Mouse (Mus musculus) kidney, adult 18-20 months (tissue): ENCODE measurements around the gene Gjb2.

ENCODE experiments used
- DNase-seq: peaks from one replicate; pipeline ENCODE4 v3.0.0; 2021

Gene Gjb2

DNA sequence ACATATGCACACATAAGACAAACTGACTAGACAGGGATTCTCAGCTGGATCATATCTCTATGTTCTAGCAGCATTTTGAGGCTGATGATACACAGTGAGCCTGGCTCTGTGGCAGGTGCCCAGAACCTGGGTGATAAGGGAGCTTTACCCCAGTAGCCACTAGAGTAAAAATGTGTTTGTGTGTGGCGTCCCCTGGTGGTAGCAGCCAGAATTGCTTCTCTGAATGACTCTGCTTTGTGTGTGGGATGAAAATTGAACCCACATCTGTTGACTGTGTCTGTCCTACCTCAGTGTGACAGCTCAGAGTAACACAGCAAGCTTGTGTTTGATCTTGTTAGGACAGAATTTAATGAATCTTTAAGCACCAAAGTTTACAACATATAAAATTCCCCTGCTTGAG is 44.5 kb downstream of the Gjb2 start:
- DNase-seq = peak; percentile 79

DNA sequence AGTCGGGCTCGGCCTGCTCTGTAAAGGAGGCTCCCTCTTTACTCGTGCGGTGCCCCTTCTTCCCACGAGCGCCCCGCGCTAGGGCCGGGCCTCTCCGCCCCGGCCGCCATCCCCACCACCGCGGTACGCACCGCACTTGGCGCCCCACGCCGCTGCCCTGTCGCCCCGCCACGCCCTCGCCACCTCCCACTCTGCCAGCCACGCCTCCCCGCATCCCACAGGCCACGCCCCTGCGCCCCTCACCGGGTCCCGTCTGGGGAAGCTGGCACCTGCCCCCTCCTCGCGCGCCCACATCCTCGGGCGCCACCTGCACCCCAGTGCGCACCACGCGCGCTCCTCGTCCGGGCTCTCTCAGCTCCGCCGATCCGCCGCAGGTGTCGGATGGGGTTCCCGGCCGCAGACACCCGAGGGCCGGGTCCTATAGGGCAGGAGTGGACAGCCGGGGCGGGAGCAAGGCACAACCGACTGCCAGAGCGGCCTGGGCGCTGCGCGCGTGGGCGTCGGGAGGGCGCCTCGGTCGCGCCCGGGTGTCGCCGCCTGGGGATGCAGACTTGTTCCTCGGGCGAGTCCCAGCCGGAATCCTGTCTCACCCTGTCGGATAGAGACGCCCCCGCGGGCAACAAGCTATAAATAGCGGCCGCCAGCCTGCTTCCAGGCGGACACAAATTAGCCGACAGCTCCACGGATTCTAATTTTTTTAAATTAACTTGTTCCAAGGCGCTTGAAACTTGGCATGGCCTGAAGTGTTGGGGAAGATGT is 46.8 kb downstream of the Gjb2 start, which contains the start of gene Gja3:
Gene Gja3 (minus strand): TSS at position 538 of the 759 bp plus-strand sequence.
- no peak for DNase-seq

DNA sequence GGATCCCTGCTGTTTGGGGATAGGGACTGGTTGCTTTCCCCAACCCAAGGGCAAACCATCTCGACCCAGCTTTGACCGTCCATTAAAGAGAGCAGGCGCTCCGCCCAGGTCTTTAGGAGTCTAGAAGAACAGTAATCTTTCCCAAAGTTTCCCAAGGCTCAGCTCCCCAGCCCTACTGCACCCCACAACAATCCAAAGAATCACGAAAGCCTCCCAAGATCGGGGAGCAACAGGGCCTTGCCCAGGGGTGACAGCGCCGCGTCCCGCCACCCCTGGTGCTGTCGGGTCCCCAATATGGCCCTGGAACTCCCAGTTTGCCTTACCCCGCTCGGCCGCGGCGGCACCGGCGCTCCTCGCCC is 47.3 kb downstream of the Gjb2 start:
- no peak for DNase-seq

DNA sequence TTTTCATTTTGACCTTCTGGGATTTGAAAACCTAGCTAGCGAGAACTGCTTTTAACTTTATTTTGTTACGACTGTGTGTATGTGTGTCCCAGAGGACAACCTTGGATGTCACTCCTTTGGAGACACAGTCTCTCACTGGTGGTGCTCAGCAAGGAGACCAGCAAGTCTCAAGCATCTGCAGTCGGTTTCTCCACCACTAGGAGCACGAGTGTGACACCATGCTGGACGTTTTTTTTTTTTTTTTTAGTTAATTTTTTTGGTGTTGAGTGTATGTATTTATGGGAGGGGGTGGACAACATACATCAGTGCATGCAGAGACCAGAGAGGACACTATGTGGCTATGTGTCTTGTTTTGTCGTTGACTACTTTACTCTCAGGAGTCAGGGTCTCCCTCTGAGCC is 51.8 kb downstream of the Gjb2 start:
- DNase-seq = no peak
